Mouse (Mus musculus): Measurements from ENCODE around the gene Nalcn. TPM values are rescaled to one million over a fixed set of nuclear protein-coding genes. Genes with fewer than 3 reads are reported as not detected.

Gene Nalcn
- 0.10 TPM for polyA plus RNA-seq (2014; fragmentation: Illumina TruSeq; extraction: RNeasy Lipid Tissue Mini Kit (QIAGEN cat#74804); ENCODE audit: insufficient read depth, low read depth, low replicate concordance)

DNA sequence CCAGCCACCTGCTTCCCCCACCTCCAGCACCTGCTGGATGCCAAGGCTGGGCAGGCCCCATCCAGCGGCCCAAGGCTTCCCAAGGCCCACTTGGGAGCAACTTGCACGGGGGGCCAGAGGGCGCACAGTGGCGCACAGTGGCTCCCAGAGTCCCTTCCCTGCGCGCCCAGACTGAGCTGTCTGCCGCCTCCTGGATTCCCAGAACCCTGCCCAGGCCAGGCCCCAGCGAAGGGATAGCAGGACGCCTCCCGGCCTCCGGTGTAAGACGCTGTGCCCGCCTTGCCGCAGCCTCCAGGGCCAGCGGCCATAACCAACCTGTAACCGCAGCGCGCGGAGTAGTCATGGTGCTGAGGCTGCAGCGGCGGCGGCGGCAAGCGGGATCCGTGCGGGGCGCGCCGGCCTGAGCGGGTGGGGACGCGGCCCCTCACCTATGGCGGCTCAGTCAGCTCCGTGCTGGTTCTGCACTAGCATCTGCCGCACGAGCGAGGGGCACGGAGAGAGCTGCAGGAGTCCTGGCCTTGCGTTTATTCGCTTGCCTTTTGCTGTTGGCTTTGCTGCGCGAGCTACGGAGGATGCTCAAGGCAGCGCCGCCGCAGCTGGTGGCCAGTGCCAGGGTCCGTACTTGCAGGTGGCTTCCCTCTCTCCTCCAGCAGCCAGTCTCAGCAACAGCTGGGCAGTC, at the start of gene Nalcn:
Gene Nalcn (minus strand): TSS at position 644 of the 679 bp plus-strand sequence.

DNA sequence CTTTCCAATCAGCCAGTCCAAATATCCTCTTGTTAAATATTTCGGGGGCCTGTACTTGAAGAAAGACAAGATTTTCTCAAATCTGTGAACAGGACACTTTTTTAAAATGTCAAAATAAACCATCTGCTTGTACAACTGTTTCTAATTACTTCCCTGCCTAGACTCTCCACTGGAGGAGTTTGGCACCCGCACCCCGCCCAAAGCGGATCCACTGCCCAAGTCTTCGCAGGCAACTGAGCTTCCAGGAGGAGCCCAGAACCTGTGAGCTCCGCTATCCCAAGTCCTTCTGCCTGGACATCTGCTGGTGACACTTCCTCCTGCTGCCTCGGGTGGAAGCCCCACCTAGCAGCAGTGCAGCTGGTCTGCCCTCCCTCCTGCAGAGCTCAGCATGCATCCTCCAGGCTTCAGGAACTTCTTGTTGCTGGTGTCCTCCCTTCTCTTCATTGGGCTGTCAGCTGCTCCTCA, 33.0 kb upstream of the Nalcn start, which contains the start of gene Itgbl1:
Gene Itgbl1 (plus strand): TSS at position 51 of the 465 bp plus-strand sequence.

Other genes with a start within 250 kb of the Nalcn start
- 1.9 TPM for gene Itgbl1, start 32.8 kb upstream of the Nalcn start, polyA plus RNA-seq (2014; fragmentation: Illumina TruSeq; extraction: RNeasy Lipid Tissue Mini Kit (QIAGEN cat#74804); ENCODE audit: insufficient read depth, low read depth, low replicate concordance)

All from lung, adult 10 weeks (tissue).